Mouse (Mus musculus) ES-Bruce4 (cell line): ENCODE results near the gene Prepl. TPM values are rescaled to one million over a fixed set of nuclear protein-coding genes. Genes with fewer than 3 reads are reported as not detected.

Experiments
- H3K27ac ChIP-seq: 2 replicates; pipeline ENCODE4 v1.5.1; 2012; ENCODE audit warnings: low read length, inconsistent platforms; ENCODE audit not compliant: insufficient read depth
- H3K27me3 ChIP-seq: 2 replicates; pipeline ENCODE4 v1.6.1; 2012; ENCODE audit warnings: mild to moderate bottlenecking, low read length, inconsistent platforms; ENCODE audit not compliant: control insufficient read depth, poor library complexity, insufficient read depth, severe bottlenecking
- H3K36me3 ChIP-seq: 2 replicates; pipeline ENCODE4 v1.6.1; 2012; ENCODE audit warnings: inconsistent platforms, mild to moderate bottlenecking, low read length, moderate library complexity; ENCODE audit not compliant: control insufficient read depth, poor library complexity, insufficient read depth, severe bottlenecking
- H3K4me1 ChIP-seq: one replicate; pipeline ENCODE4 v1.8.1; 2011; ENCODE audit warnings: low read length; ENCODE audit not compliant: control insufficient read depth, insufficient read depth
- H3K4me3 ChIP-seq: 2 replicates; pipeline ENCODE4 v1.5.1; 2011; ENCODE audit warnings: low read depth, mild to moderate bottlenecking, low read length
- H3K9ac ChIP-seq: 2 replicates; pipeline ENCODE4 v1.6.1; 2012; ENCODE audit warnings: low read depth, mild to moderate bottlenecking, inconsistent platforms; ENCODE audit not compliant: poor library complexity, severe bottlenecking
- H3K9me3 ChIP-seq: replicated peaks from 2 replicates; pipeline ENCODE4 v1.6.1; 2012; ENCODE audit warnings: mild to moderate bottlenecking, low read length, inconsistent platforms; ENCODE audit not compliant: control insufficient read depth, poor library complexity, insufficient read depth, severe bottlenecking
- CTCF ChIP-seq: IDR thresholded peaks from one replicate; pipeline ENCODE4 v1.8.1; 2011; ENCODE audit warnings: low read depth, low read length
- EP300 ChIP-seq: IDR thresholded peaks from 2 replicates; pipeline ENCODE4 v1.6.1; 2011; ENCODE audit warnings: low read depth, low read length; ENCODE audit not compliant: insufficient read depth
- POLR2A ChIP-seq: IDR thresholded peaks from one replicate; pipeline ENCODE4 v1.8.1; 2011; ENCODE audit warnings: low read length; ENCODE audit not compliant: insufficient read depth
- polyA plus RNA-seq: library from polyadenylated mRNA; stranded (reverse); fragments of >200 nt; gene quantifications from 2 replicates; pipeline ENCODE4 v1.2.4, GENCODE M21; 2011; ENCODE audit warnings: low read depth; ENCODE audit not compliant: missing spikeins, insufficient read depth, insufficient read length

Gene Prepl
- polyA plus RNA-seq, 1 experiment = 32.4 TPM

- Histone ChIP-seq H3K27ac (0 out of 2 replicates have a peak overlapping the region, but pooled peaks have one; percentile 25), H3K9ac (no peak overlapping the region), H3K4me3 (no peak overlapping the region), H3K9me3 (no peaks in the 10 kb centered on the region), H3K4me1 (no peaks in the 10 kb centered on the region), H3K27me3 (no peaks in the 10 kb centered on the region), H3K36me3 (0 out of 2 replicates have a peak, but pooled peaks cover 2% of the 10 kb centered on the region)
- TF ChIP-seq POLR2A (no peak), EP300 (no peak), CTCF (no peak)
Measured at GRCm38 (mm10) chr17:85018344-85018743, 71.7 kb downstream of the Prepl start.

GRCm38 (mm10) chr17:85014632-85015031 lies 75.4 kb downstream of the Prepl start:
- Histone ChIP-seq H3K9ac (no peak overlapping the region), H3K4me1 (no peaks in the 10 kb centered on the region), H3K27ac (no peak overlapping the region), H3K36me3 (peaks cover 13% of the 10 kb centered on the region), H3K27me3 (no peaks in the 10 kb centered on the region), H3K4me3 (no peak overlapping the region), H3K9me3 (no peaks in the 10 kb centered on the region)
- TF ChIP-seq POLR2A = no peak
- TF ChIP-seq CTCF = no peak
- TF ChIP-seq EP300 = no peak

GRCm38 (mm10) chr17:85013485-85013884 lies 76.6 kb downstream of the Prepl start:
- Histone ChIP-seq H3K27ac (no peak overlapping the region), H3K9ac (no peak overlapping the region), H3K36me3 (peaks cover 17% of the 10 kb centered on the region), H3K4me3 (no peak overlapping the region), H3K4me1 (no peaks in the 10 kb centered on the region), H3K27me3 (no peaks in the 10 kb centered on the region), H3K9me3 (no peaks in the 10 kb centered on the region)
- no peak for TF ChIP-seq POLR2A
- no peak for TF ChIP-seq CTCF
- TF ChIP-seq EP300 = no peak

Other genes starting within 250 kb of the Prepl start
- gene Ppm1b, start 133.5 kb downstream of the Prepl start, polyA plus RNA-seq = 147 and 150 TPM in 2 replicates
- 0.29 and 0.34 TPM in 2 replicates for gene Slc3a1, start 61.9 kb downstream of the Prepl start, polyA plus RNA-seq
- 3.7 and 5.6 TPM in 2 replicates for gene Camkmt, start 311 bp upstream of the Prepl start, polyA plus RNA-seq